In the genomic region with DNA sequence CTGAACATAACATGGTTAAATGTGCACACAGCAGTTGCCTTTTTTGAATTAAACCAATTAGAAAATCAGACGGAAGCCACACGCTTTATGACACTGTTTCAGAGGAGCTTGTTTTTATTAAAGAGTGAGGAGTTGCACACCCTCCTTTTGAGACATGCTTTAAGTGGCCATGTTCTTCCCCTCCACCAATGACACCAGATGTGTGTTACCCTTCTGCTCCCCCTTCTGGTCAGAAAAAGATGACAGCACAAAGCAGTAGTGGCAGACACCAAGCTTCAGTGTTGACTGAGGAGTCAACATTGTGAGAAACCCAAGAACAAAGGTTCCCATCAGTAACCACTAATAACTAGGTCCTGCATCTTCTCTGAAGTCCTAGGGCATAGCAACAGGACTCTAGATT, we compare ENCODE assay signal across 9 mouse cellular contexts. TPM values are rescaled to one million over a fixed set of nuclear protein-coding genes. Genes with fewer than 3 reads are reported as not detected.
DNase-seq lines count a peak whose midpoint lies in the region.
"Had no signal": no experiment of that assay in that cellular context is flagged by ENCODE, and none has a peak within 500 bp of the region (broad histone marks: within the 10 kb centered on the region; RNA-seq: fewer than 3 reads in every experiment).

No protein-coding gene starts in this region.

- H3K4me1 ChIP-seq in embryonic facial prominence, embryonic 10.5 days: no peaks in the 10 kb centered on the region

- no peaks in the 10 kb centered on the region for H3K9me3 ChIP-seq in embryonic facial prominence, embryonic 10.5 days

- WGBS in embryonic facial prominence, embryonic 10.5 days: 76% methylated on average over 2 of the region's 2 CpGs

- no peak overlapping the region for H3K4me3 ChIP-seq in embryonic facial prominence, embryonic 10.5 days
- H3K4me3 ChIP-seq: heart, embryonic 13.5 days had no signal

- intact Hi-C loops in heart, postnatal 36 days (cut with DNase I): loop anchor here (1.0 to 10.0 kb wide), 4 partner anchors 17 to 1857 kb away; a partner anchor contains a TSS
- intact Hi-C loops in heart, postnatal 25 days (cut with DNase I): loop anchor here (1.0 kb wide), 1 partner anchor 186 kb away; no protein-coding TSS in a partner anchor

- H3K36me3 ChIP-seq in embryonic facial prominence, embryonic 10.5 days (replicated peaks): no peaks in the 10 kb centered on the region
- H3K36me3 ChIP-seq: heart, embryonic 13.5 days had no signal

- no peak overlapping the region for H3K27ac ChIP-seq in embryonic facial prominence, embryonic 10.5 days (replicated peaks)
- H3K27ac ChIP-seq: heart, embryonic 13.5 days had no signal

- H3K27me3 ChIP-seq in embryonic facial prominence, embryonic 10.5 days (replicated peaks; ENCODE audit: low read depth, poor library complexity, severe bottlenecking): no peaks in the 10 kb centered on the region
- H3K27me3 ChIP-seq: heart, embryonic 13.5 days had no signal

- peak; percentile 32 to 39 for DNase-seq in heart, postnatal 36 days
- no peak for DNase-seq in heart, postnatal 25 days (ENCODE audit: low spot score)
- DNase-seq in 3134 (ENCODE audit: extremely low read depth, insufficient read length, low spot score) (peak; percentile 28), NIH3T3 (ENCODE audit: low read depth) (peak; percentile 77)
- DNase-seq in embryonic facial prominence, embryonic 10.5 days (ENCODE audit: low spot score): peak; percentile 35
- DNase-seq in kidney, adult 11 months: peak; percentile 41
- DNase-seq in lung, postnatal 25 days (ENCODE audit: low spot score): peak; percentile 75
- peak; percentile 76 for DNase-seq in thymus, postnatal 4 days

RNA-seq across cellular contexts. Expression of a gene that starts 32.5 kb away (rescaled TPM):
- 1 to 10 TPM; 1.2 to 1.9 TPM for total RNA-seq in heart, postnatal 36 days (2021)
- 1 to 10 TPM; 1.4 to 1.5 TPM for total RNA-seq in heart, postnatal 25 days (2021)
- 0.29 and 0.42 TPM in 2 replicates for polyA plus RNA-seq in embryonic facial prominence, embryonic 10.5 days (2016; fragmentation: Nextera tagmentation; extraction: Ambion mirVana)
- polyA plus RNA-seq: heart, embryonic 13.5 days had no signal
